Mouse (Mus musculus): ENCODE measurements around the gene Rela.

Rela gene

DNA sequence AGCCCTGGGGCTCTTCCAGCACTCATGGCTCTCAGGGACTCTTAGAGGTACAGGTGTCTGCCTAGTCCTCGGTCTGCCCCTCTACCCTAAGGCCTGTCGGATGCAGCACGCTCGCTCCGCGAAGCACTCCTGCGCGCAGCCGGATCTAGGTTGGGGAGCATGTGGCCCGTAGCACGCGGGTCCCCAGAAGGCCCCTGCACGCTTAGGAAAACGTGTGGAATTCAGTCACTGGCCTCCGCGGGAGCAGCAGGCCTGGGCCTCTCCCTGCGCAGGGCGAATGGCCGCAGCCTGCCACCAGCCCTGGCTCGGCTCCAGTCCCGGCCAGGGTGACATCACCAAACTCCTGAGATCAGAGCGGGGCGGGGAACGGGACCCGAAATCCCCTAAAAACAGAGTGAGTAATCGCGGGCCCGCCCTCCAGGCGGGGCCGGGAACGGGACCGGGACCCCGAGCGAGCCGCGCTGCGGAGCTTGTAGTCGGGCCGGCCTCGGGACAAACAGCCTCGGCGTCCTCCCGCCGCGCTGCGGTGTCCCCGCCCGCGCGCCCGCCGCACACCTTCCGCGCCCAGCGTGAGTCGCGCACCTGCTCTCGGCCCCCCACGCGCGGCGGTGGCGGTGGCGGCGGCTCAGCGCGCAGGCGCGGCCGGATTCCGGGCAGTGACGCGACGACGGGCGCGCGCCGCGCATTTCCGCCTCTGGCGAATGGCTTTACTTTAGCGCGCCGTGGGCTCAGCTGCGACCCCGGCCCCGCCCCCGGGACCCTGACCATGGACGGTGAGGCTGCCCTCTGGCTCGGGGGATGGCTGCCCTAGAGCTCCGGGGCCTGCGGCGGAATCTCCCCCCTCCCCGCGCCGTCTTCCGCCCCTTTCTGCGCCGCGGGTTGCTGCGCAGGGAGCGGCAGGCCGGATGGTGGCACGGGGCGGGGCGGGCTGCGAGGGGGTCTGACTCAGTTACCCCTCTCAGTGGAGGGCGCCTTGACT is at the start of gene Rela:
Gene Rela (plus strand): TSS at position 415 of the 979 bp plus-strand sequence.
- DNase-seq: peak; percentile 96 to 97

DNA sequence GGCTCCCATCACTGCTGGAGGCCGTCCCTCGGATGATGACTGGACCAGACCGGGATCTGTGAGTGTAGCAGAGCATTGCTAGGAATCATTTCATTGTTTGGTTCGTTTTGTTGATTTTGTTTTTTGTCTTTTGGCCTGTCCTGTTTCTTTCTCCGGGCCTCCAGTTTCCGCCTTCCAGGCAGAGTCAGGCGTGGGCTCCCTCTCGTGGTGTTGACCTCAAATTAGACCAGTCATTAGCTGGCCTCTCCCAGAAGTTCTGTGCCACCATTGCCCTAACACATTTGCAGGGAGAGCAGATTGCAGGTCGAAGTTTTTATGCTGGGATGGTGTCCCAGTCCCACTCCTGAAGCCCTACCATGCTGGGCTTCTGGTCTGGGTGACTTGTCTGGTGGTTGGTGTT is 48.1 kb upstream of the Rela start:
- no peak for DNase-seq

DNA sequence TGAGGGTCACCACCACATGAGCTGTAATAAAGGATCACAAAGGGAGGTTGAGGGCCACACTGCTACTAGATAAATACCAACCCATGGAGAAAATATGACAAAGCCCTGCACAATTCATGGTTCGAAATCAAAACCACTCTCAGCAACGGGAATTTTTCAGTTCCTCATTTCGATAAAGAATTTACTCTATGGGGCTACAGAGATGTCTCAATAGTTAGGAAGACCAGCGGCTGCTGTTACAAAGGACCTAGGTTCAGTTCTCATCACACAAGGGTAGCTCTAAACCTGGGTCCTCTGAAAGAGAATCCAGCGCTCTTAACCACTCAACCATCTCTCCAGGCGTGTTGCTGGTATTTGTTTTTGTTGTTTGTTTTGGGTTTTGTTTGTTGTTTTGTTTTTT is 45.4 kb upstream of the Rela start:
- no peak for DNase-seq

DNA sequence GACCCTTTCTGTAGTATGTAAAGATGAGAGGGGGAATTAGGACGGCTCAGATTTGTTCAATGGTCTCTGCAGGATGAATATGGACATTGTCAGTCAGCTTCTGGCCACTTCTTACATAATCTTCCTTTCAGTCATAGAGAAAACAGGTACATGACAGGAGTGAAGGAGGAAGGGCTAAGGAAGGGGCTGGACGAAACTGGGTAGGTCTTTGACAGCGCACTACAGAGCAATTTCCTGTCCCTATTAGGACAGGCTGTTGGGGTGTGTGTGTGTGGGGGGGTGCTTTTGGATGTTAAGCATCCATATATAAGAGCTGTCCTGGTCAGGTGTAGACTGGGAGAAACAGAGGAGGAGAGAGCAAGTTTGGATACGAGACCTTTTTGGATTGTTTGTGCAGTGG is 38.1 kb upstream of the Rela start:
- no peak for DNase-seq

DNA sequence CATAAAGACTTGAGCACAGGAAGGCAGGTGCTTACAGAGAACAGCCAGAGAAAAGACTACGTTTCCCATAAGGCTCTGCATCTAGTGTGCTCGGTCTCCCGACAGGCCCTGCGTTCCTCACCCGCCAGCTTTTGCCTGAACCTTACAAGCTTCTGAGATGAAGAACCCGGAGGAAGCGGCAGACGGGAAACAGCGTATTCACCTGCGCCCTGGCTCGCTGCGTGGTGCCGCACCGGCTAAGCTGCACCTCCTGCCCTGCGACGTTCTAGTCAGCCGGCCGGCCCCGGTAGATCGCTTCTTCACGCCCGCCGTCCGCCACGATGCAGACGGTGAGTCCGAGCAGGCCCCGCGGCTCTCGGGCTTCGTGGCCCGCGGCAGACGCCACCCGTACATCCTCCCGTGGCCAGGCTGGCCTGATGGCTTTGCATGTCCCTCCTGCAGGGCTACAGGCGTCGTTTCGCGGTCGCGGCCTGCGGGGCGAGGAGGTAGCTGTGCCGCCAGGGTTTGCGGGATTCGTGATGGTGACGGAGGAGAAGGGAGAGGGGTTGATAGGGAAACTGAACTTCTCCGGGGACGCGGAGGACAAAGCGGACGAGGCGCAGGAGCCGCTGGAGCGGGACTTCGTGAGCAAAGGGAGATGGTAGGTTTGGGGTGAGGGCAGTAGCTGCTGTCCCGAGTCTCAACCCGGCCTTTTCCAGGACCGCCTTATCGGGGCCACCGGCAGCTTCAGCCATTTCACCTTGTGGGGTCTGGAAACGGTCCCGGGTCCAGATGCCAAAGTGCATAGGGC is 35.3 kb upstream of the Rela start, which contains the start of gene Rnaseh2c:
Gene Rnaseh2c (plus strand): TSS at position 122 of the 790 bp plus-strand sequence.
- DNase-seq: peak; percentile 82 to 83

DNA sequence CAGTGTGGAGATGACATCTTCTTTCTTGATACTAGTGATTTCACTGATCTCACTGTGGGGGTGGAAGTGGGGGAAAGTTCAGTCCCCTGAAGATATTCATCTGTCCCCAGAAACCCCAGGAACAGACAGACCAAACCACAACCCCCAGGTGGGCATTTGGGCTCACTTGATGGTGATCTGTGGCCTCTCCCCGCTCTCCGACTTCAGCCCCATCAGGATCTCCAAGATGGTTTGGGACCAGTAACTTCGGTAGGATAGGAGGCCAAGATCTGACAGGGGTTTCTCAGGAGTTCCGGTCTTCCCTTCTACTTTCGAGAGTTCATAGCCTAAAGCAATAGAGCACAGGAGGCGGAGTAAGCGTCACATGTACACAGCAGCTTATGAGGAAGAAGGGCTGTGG is 33.6 kb upstream of the Rela start:
- DNase-seq: no peak

DNA sequence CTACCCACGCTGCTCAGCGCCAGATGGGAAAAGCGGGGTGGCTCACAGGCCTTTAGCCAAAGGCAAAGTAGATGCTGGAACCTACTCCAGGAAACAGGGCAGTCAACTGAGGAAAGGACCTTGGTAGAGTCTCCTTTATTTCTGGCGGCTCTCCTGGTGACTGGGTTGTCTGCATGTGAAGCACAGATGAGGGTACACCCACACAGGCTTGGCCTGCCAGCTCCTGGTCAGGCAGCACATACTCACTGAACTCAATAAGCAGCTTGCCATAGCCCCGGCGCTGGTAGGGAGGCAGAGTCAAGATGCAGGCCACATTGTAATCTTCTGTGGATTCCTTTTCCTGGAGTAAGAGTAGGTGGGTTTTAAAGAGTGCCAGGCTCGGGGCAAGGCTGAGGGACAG is 32.2 kb upstream of the Rela start:
- DNase-seq: no peak

DNA sequence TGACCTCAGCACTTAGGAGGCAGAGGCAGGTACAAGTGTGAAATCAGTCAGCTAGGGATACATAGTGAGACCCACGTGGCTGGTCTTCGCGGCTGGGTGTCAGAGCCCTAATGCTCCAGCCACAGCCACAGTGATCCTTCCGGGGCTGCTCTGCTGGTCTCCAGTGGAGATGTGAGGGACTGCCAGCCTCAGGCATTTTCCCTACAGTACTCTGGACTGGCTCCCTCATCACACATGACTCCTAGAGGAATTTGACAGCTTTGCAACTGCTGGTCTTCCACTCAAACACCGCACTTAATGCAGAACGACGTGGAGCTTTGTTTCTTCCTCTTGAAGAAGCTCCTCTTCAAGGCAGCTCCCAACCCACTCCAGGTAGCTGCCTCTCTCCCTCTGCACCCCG is 31.1 kb upstream of the Rela start:
- no peak for DNase-seq

DNA sequence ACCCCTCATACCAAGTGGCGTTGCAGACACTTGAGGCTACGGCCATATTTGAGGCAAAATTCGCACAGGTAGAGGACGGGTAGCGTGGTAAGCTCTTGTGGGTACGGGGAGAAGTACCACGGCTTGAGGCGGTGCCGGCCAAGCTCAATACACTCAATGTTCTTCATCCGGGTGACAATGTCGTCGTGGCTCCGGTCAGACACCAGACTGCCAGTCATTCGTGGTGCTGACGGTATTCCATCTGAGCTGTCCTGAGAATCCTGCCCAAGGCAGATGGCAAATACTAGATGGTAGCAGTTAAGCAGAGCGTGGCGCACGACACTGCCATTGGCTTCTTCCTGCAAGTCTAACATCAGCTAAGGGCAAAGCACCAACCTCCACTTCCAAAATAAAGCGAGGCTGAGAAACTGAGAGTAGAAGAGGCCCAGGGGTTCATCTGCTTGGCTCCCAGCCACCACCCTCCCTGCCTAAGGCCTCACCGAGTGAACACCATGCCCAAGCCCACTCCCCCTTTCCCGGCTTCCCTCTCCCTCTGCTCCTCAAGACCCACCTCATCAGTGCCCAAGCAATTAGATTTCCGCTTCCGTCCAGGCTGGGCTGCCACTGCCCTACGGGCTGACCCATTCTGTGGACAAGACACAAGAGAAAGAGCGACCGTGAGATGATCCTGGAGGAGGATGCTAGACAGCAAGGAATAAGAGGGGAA is 29.4 kb upstream of the Rela start:
- peak in 1 of 2 experiments; percentile 39 for DNase-seq

DNA sequence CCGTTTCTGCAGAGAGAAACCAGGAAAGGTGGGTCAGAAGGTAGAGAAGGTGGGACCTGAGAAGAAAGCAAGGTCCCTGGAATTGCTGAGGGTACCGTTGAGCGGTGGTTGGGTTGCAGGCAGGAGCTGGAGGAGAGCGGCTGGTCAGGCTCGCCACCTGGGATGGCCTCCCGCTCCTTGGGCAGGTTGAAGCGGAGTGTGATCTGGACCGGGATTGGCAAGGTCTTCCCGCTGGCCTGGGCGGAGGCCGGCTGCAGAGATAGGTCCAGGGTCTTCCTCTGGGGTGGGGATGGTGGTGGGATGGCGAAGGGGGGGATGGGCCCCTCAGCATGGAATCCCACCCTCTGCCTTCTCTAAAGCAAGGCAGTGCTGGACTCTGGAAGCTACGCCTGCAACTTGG is 28.6 kb upstream of the Rela start:
- DNase-seq: peak in 1 of 2 experiments; percentile 28

DNA sequence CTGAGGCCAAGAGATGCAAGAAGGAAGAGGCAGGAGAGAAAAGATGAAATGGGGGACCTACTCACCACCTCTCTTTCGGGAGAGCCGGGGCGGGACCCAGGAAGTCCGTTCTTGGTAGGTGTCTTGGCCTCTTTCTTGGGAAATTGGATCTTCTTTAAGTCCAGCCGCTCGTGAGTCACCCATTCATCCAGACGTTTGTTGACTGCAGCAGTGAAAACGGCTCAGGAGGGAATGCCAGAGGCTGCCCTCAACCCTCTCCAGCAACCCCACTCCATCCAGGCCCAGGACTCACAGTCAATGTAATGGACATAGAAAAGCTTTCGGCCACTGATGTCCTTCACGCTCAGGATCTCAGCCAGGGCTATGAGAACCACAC is 28.1 kb upstream of the Rela start:
- no peak for DNase-seq

DNA sequence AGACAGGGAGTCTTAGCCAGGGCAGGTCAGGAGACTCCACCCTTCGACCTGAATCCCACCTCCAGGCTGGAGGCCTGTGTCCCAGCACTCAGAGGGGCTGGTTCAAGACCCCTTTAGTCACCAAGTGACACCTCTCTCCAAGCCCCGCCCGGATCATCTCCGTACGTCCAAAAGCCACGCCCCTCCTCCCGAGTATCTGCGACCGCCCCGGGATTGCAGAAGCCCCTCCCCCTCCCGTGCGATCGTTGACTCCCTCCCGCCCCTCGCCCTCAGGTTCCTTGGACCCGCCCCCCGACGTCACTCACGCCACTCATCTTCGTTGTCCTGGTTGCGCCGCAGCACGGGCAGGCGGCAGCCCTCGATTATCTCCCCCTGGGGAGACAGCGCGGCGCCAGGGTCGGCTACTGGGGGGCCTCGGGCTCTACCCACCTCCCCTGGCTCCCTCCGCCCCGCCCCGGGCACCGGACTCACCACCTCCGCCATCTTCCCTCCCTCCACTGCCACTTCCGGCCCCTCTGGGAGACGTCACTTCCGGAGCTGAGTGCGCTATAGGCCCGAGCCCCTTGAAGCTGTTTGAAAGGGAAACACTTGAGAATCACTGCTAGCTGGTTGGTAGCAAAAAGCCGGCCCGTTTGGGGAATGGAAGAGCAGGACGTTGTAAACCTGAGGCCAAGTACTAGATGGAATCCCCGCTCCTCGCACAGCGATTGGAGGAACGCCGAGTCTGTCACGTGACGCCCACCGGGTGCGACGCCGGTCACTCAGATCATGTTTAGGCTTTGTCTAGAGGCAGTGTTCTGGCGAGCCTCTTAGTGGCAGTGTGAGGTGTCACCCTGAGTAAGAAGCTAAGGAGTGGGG is 27.5 kb upstream of the Rela start, which contains the start of gene Kat5:
Gene Kat5 (minus strand): TSS at position 691 of the 858 bp plus-strand sequence.
- DNase-seq: peak; percentile 95 to 96

DNA sequence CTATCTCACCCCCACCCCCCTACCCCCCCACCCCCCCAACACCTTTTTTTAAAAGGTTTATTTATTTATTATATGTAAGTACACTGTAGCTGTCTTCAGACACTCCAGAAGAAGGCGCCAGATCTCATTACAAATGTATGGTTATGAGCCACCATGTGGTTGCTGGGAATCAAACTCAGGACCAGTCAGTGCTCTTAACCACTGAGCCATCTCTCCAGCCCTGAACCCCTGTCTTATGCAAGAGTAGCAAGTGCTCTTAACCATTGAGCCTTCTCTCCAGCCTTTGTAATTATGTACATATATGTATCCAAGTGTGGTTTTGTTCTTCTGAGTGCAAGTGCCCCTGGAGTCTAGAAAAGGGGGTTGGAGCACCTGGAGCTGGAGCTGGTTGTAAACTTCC is 25.3 kb upstream of the Rela start:
- no peak for DNase-seq

DNA sequence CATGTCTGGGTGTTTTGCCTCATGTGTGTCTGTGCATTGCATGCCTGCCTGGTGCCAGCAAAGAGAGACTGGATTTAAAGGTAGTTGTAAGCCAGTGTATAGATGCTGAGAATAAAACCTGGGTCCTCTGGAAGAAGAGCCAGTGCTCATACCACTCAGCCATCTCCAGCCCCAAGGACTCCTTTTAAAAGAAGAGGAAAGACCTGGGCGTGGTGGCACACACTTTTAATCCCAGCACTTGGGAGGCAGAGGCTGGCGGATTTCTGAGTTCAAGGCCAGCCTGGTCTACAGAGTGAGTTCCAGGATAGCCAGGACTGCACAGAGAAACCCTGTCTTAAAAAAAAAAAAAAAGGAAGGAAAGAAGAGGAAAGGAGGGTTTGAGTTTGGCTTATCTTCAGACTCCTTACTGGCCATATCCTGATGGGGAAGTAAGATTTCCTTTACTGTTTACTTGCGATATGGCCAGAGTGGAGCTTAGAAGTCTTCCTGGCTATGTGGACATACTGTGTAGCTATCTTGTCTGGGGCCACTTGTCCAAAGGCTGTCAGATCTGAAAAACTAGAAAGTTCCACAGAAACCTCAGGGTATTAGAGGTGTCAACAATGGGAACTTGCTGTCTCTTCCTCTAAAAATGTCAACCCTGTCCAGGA is 24.4 kb upstream of the Rela start:
- DNase-seq: no peak

DNA sequence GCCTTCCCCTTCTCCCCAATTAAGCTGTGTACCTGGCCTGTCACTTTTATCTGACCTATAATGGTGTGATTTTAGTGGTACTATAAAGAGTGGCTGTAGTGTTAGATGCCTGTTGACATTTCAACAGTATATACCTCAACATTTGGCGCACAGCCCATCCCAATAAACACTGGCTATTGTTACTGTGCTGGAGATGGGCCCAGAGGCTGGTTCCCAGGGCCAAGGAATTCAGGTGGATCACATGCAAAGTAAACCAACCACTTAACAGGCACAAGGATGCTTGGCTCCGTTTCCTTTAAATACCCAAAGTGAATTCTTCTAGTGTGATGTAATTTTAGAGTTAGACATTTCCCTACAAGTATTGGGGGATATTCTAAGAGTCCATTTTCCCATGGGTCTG is 22.3 kb upstream of the Rela start:
- no peak for DNase-seq

DNA sequence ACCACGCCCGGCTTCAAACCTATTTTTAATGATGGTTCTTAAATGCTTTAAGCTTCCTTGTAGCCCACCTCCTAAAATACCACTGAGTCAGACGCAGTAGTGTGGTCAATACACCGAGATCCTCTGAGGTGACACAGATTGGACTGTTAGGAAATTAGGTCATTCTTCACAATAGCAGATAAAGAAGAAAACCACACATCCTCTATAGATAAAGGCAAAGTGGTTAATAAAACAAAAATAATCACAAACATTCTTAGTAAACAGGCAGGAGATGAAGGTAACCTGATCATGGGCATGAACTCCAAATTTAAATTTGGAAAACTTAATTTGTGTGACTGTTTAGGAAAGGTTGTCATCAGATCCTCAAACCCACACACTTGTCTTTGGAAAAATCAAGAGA is 17.3 kb upstream of the Rela start:
- DNase-seq: no peak

DNA sequence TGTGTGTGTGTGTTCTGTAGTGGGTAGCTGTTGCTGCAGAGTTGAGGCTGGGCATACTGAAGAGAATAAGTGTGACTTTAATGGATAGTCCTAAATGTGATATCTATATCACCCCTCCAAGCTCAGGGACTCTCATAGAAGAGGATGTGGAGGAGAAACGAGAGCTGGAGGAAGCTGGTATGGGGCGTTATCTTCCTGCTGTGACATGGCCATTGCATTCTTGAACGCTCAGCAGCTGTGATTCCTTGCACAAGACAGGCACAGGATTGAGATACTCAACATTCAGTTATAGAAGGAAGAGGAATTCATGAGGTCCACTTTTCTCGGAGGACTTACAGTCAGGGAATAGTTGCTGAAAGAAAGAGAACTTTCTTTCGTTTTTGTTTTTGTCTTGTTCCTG is 15.4 kb upstream of the Rela start:
- no peak for DNase-seq

DNA sequence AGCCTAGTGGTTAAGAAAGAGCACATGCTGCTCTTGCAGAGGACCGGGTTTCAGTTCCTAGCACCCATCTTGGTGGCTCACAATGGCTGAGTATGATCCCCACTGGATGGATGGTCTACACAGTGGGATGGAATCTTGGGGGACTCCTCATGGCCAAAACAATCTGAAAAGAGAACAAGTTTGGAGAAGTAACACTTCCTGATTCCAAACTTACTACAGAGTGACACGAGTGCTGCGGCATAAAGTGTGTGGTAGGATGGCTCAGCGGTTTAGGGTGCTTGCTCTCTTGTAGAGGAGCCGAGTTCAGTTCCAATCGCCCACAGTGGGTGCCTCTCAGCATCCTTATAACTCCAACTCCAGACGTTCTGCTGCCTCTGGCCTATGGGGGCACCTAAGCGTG is 12.0 kb upstream of the Rela start:
- no peak for DNase-seq

DNA sequence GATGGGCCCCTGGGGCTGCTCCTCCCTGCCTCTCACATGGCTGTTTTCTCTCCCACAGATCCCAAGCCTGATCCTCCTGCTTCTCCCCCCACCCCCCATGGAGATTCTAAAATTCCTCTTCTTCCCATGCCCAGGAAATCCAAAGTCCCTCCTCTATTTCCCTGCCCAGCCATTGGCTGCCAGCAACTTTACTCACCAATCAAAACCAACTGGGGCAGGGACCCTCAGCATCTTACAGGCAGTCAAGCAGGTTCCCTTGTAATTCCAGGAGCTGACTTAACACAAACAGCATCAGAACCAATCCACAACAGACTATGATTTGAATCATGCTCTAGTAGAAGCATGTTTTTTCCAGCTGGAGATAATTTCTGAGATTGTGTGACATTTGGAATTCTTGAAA is 7.4 kb upstream of the Rela start:
- no peak for DNase-seq

DNA sequence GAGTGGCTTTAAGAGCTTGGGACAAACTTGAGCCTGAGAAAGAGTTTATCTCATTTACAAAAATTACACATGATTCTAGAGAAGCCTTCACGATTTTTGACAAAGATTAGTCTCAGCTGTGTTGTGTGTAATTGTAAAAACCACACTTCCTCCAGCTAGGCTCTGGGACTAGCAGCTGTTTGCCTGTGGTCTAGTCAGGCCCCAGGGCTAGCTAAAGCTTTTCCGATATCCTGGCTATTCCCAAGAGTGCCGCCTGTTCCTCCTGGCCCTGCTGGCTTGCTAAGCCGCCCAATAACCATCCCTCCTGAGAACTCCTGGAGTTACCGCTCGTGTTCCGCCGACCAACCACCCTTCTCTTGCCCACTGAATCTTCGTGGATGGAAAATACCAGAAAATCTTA is 5.2 kb upstream of the Rela start:
- DNase-seq: no peak

DNA sequence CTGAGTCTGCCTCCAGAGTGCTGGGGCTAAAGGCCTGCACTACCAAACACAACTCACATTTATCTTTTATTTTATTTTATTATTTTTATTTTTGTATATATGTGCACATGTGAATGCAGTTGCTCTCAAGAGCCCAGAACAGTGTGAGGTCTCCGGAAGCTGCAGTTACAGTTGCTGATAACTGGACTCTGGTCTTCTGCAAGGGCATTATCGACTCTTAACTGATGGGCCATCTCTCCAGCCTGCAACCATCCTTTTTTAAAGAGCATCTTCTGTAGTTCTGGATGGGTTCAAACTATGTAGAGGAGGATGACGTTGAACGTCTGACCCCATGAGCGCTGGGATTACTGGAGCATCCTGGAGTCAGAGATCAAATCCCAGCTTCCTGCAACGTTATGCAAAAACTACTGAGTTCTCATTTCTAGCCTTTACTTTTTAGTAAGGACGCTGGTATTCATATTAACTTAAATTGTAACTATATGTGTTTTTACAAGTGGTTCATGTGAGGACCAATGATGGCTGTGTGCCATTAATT is 1.2 kb upstream of the Rela start:
- no peak for DNase-seq
